Mouse (Mus musculus) gonadal fat pad, adult 2 months (tissue): Measurements from ENCODE around the gene Zfp398. TPM values are rescaled to one million over a fixed set of nuclear protein-coding genes. Genes with fewer than 3 reads are reported as not detected.
A peak's percentile ranks its signal among the peaks of the same experiment; 100 is the strongest.

Source experiments
- DNase-seq: peaks from one replicate; pipeline ENCODE4 v3.0.0-alpha.2; 2012; ENCODE audit warnings: low read depth
- polyA plus RNA-seq: library from polyadenylated mRNA; depleted of rRNA; stranded (reverse); fragments of >200 nt; gene quantifications from 2 replicates; pipeline ENCODE4 v1.2.3, GENCODE M21; 2012; rRNA removed

Zfp398 gene
- 7.7 and 8.8 TPM in 2 replicates for polyA plus RNA-seq

- no peak for DNase-seq
These were observed at the start of gene Zfp398 for GRCm38 (mm10) chr6:47835482-47835983. Gene Zfp398, plus strand, starts transcription at chr6:47835661.

DNA sequence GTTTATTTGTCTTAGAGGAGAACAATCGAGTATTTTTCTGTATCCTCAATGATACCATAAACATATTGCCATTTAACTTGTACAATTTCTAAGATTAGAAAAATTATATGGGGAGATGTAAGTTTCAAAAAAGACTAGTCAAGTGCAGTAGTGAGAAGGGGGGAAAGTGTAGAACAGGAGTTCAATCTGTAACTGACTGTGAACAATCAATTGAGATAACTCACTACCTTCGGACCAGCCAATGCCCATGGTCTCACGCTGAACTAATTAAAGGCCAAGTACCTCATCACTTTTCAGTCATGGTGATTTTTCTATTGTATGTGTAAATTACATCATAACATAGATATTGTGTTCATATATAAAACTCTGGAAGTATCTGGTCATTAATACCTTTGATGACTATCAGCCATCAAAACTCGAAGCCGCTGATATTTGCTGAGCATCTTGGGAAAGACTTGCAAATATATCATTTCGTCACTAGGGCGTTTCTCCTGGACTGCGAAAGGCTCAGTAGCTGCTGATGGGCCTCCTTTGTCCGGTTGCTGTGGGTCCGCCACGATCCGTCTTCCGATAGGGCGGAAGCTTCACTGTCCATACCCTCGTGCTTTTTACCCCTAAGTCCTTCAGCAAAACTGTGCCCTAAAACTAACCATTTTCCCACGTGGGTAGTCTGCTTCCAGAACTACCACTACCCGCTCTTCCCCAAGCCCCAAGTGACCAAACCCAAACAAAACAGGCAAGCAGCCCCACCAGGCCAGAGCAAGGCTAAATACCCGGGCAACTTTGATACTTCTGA, 47.3 kb upstream of the Zfp398 start:
- DNase-seq = no peak

DNA sequence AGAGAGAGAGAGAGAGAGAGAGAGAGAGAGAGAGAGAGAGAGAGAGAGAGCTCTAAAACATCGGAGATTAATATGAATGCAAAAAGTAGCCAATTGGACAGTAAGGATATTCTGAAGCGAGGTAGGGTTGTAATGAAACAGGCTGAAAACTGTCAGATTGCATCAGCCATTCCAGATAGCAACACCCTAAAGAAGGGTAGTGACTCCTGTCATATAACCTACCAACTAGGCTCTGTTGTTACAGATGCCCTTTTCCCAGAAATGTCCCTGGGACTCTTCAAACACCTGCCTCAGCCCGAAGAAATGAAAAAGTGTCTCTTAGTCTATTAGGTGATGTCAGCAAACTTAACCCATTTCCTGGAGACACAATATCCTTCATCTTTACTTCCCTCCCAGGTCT, 46.6 kb upstream of the Zfp398 start:
- DNase-seq = no peak

- DNase-seq = no peak
These were observed 44.7 kb upstream of the Zfp398 start for GRCm38 (mm10) chr6:47790745-47791144.

- no peak for DNase-seq
These were observed 42.9 kb upstream of the Zfp398 start for GRCm38 (mm10) chr6:47792533-47792932.

DNA sequence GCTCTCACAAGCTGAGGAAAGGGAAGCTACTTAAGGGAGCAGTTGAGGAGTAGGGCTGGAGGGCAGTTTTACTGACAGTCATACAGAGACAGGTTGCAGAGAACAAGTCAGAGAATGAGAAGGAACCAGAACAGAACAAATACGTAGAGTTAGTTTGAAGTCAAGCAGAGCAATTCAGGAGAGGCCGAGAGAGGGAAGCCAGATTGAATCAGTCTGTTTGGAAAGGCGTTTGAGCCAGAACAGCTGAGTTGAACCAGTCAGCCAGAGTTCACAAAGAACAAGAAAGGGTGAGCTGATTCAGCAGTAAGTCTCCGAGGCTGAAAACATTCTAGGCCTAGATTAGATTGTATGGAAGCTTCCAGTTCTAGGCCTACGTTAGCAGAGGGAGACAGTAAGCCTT, 42.2 kb upstream of the Zfp398 start:
- DNase-seq = no peak

GRCm38 (mm10) chr6:47794106-47794830, 41.2 kb upstream of the Zfp398 start:
- DNase-seq = no peak

- no peak for DNase-seq
These were observed 36.4 kb upstream of the Zfp398 start for GRCm38 (mm10) chr6:47799079-47799478.

DNA sequence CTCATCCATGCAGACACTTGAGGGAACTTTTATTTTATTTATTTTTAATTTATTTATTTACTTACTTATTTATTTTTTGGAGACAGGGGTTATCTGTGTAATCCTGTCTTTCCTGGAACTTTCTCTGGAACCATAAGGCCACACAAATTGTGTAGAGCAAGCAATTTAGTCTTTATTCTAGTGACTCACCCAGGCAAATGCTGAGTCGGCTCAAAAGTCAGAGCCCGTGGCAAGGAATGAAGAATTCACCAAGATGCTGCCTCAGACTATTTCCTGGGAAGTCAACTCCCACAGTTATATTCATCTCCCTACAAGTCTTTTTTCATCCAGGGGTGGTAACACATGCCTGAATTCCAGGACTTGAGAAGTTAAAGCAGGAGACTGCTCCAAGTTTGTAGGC, 29.9 kb upstream of the Zfp398 start:
- DNase-seq = no peak

GRCm38 (mm10) chr6:47807419-47807818, 28.0 kb upstream of the Zfp398 start:
- no peak for DNase-seq

DNA sequence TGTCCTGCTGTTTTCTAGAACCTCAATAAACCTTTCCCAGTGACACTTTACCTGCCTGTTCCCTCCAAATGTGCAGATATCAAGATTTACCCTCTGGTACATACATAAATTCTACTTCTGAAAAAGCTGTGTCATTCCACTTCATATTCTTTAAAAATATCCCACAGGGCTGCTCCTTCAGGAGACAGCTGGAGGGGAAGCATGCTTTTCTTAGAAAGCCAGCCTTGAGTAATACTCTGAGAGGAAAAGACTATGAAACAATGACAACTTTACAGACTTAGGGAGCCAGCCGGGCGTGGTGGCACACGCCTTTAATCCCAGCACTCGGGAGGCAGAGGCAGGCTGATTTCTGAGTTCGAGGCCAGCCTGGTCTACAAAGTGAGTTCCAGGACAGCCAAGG, 26.9 kb upstream of the Zfp398 start:
- no peak for DNase-seq

GRCm38 (mm10) chr6:47809053-47809452, 26.4 kb upstream of the Zfp398 start:
- DNase-seq = no peak

GRCm38 (mm10) chr6:47810181-47810580, 25.3 kb upstream of the Zfp398 start:
- DNase-seq = no peak

DNA sequence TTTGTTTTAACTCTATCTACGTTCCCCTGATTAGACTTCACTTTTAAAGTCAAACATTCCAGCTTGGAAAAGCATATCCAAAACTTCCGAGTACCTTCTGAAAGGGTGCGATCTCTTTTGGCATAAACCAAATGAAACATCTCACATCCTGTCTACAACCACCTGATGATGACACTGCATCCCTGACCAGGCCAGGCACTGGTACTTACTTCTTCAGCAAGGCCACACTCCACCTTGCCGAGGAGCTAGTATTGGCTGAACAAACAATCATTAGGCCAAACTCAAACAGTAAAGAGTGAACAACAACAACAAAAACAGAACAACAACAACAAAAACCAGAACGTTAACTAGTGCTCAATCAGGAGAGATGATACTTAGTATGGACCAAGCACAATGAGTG, 24.1 kb upstream of the Zfp398 start:
- no peak for DNase-seq

DNA sequence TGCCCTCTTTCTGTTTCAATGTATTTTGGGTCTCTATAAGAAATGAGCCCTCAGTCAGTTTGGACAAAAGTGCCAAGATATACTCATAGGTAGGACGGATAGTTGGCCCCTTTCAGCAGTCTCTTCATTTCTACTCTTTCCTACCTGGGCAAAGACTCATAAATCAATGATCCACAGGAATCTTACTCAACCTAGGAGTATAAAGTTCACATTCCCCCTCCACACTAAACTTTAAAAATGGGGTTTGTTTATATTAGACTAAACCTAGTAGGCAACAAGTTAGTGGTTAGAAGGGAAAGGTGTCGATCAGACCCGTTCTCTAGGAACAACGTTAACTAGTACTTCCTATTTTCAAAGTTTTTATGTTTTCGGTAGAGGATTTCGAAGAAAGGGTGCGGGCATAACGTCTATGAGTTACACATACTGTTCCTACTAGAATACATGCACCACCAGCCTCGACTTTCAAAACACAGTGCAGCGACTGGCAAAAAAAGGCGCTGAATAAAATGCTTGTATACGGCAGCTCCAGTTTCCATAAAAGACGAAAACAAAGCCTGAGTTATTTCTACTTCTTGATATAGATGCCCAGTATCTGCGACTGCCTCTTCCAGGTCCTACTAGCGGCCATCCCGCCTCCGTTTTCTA, 23.1 kb upstream of the Zfp398 start:
- DNase-seq = no peak

DNA sequence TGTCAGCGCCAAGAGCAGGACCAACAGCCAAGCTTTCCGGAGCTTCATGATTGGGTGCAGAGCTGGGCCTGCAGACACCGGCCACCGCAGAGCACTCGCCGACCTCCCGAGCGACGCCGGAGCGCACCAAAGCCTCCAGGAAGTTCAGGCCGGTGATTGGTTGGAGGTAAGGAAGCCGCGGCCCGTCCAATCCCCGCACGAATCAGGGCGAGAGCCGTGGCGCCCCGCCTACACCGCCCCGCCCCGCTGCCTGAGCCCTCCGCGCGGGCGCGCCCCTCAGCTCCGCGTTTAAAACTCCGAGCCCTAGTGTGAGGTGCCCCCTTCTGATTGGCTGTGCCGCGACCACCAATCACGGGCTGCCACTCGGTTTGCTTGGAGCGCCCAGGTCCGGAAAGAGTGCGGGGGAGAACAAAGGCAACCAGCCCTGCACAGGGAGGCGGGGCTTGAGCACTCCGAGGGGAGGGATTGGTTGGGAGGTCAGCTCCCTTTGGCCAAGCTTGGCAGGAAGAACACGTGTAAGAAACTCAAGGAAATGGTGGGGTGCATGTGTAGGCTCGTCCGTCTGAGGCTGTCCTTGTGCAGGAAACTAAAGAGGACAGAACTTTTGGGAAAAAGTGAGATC, 22.1 kb upstream of the Zfp398 start, which contains the start of gene Pdia4:
Gene Pdia4, minus strand, starts transcription at position 174 of the 622 bp plus-strand sequence.
- DNase-seq = peak; percentile 90

DNA sequence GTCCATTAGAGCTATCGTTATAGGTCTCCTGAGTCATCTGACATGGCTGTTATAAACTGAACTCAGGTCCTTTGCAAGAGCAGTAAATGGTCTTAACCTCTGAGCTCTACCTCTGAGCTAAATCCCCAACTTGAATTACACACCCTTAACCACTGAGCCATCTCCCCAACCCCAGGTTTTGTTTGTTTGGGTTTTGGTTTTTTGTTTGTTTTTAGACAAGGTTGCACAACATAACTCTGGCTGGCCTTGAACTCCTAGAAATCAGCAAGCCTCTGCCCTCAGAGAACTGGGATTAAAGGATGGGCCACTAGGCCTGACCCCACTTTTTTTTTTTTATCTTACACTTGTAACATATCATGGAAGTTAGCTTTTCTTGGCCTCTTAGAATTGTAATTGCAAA, 19.3 kb upstream of the Zfp398 start:
- no peak for DNase-seq

DNA sequence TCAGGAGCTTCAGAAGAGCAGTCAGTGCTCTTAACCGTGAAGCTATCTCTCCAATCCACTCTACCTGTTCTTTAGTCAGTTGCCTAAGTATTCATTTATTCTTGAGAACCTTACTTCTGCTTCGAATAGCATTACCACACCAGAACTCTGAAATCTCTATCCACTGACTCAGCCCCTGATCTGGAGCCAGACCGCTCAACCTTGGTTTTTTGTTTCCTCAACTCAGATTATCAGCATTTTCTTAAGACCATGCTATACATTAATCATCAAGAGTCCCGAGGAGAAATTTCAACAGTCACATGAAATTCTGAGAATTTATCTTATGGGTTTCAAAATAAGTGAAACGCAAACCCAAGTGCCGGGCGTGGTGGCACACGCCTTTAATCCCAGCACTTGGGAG, 16.7 kb upstream of the Zfp398 start:
- DNase-seq = no peak

DNA sequence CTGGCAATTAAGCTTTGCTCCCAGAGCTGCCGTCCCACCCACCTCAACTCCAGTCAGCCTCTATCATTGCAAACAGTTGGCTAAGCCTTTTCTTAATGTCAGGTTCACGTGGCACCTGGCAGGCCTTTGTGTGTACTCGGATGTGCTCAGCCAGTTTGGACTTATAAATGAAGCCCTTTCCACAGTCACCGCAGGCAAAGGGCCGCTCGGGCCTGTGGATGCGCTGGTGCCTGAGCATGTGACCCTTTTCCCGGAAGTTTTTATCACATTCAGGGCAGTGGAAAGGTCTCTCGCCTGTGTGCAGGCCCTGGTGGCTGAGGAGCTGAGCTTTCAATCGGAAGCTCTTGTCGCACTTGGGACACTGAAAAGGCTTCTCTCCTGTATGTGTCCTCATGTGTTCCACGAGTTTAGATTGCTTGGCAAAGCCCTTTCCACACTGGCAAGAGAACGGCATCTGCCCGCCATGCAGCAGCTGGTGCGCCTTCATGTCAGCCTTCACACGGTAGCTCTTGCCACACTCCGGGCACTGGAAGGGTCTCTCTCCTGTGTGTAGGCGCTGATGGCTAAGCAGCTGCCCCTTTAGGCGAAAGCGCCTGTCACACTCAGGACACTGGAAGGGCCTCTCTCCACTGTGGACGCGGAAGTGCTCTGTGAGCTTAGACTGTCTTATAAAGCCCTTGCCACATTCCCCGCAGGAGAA, 15.7 kb upstream of the Zfp398 start:
- no peak for DNase-seq

- no peak for DNase-seq
These were observed 14.2 kb upstream of the Zfp398 start for GRCm38 (mm10) chr6:47821236-47821635.

DNA sequence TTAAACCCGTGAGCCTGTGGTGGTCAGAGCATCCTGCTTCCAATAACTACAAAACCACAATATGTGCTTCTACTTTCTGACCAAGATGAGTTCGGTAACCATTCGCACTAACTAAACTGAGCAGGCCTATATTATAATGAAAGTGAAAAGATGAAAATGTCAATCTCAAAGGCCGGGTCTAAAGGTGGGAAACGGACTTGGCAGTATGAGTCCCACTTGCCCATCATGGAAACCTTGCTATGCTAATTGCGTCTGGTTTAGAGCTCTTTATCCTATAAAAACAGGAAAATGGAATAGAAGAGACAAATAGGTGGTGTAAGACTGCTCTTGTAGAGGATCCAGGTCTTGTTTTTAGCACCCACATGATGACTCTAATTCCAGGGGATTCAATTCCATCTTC, 13.7 kb upstream of the Zfp398 start:
- no peak for DNase-seq
